ENCODE assay signal across 8 mouse cellular contexts in genomic region chr15:89476475-89476815, GRCm38 (mm10). TPM values are rescaled to one million over a fixed set of nuclear protein-coding genes. Genes with fewer than 3 reads are reported as not detected.
DNase-seq lines count a peak whose midpoint lies in the region; ATAC-seq lines count a peak whose summit lies in the region.

No protein-coding gene starts in this region.

- intact Hi-C loops in gastrocnemius, postnatal 14 days (cut with DNase I; ENCODE audit: low total_unique reads), result no loop called here

- peak overlapping the region; percentile 69 for H3K27ac ChIP-seq in forebrain, embryonic 13.5 days
- peak overlapping the region; percentile 58 for H3K27ac ChIP-seq in liver, embryonic 16.5 days (ENCODE audit: low read length)

- H3K27me3 ChIP-seq in erythroblast, embryonic 14.5 days (ENCODE audit: control insufficient read depth), result no peaks in the 10 kb centered on the region
- no peaks in the 10 kb centered on the region; the same call in 1 of the 2 replicates for H3K27me3 ChIP-seq in forebrain, embryonic 13.5 days
- no peaks in the 10 kb centered on the region for H3K27me3 ChIP-seq in liver, embryonic 16.5 days (ENCODE audit: control insufficient read depth, insufficient read depth, low read depth, low read length)

- H3K4me2 ChIP-seq in forebrain, embryonic 13.5 days, result peak overlapping the region; percentile 88
- peak overlapping the region; percentile 81 for H3K4me2 ChIP-seq in liver, embryonic 16.5 days (ENCODE audit: low read depth, low read length)

- H3K36me3 ChIP-seq in erythroblast, embryonic 14.5 days (ENCODE audit: control insufficient read depth), result no peaks in the 10 kb centered on the region; the same call in 1 of the 2 replicates
- no peaks in the 10 kb centered on the region for H3K36me3 ChIP-seq in forebrain, embryonic 13.5 days (ENCODE audit: poor library complexity, severe bottlenecking)
- no peaks in the 10 kb centered on the region for H3K36me3 ChIP-seq in liver, embryonic 16.5 days (ENCODE audit: control insufficient read depth, insufficient read depth)

- H3K9me3 ChIP-seq in erythroblast, embryonic 14.5 days (ENCODE audit: control insufficient read depth, low read length), result no peaks in the 10 kb centered on the region
- H3K9me3 ChIP-seq in forebrain, embryonic 13.5 days (replicated peaks), result no peaks in the 10 kb centered on the region
- no peaks in the 10 kb centered on the region for H3K9me3 ChIP-seq in liver, embryonic 16.5 days (replicated peaks; ENCODE audit: control insufficient read depth, low read length)

- no peak for ATAC-seq in erythroblast, adult 5-6 weeks (replicated peaks; ENCODE audit: low FRiP score, poor library complexity, severe bottlenecking)
- no peak; the same call in 1 of the 2 replicates for ATAC-seq in forebrain, embryonic 13.5 days
- no peak for ATAC-seq in liver, embryonic 16.5 days (ENCODE audit: low read depth)

- H3K9ac ChIP-seq in forebrain, embryonic 13.5 days, result peak overlapping the region; percentile 68
- peak overlapping the region; percentile 58 for H3K9ac ChIP-seq in liver, embryonic 16.5 days (ENCODE audit: low read depth, low read length)

- H3K4me3 ChIP-seq in erythroblast, embryonic 14.5 days (replicated peaks), result peak overlapping the region; percentile 71
- H3K4me3 ChIP-seq in forebrain, embryonic 13.5 days, result peak overlapping the region; percentile 58
- peak overlapping the region; percentile 67 for H3K4me3 ChIP-seq in liver, embryonic 16.5 days (ENCODE audit: low read depth, low read length)

- H3K4me1 ChIP-seq in erythroblast, embryonic 14.5 days (ENCODE audit: control insufficient read depth), result peaks cover 27% of the 10 kb centered on the region
- peaks cover 9% of the 10 kb centered on the region for H3K4me1 ChIP-seq in forebrain, embryonic 13.5 days
- peaks cover 12% of the 10 kb centered on the region for H3K4me1 ChIP-seq in liver, embryonic 16.5 days (ENCODE audit: control insufficient read depth, low read depth, low read length)

- peak; percentile 77 for DNase-seq in 416B (ENCODE audit: low read depth)
- no peak for DNase-seq in right cerebral cortex, adult 18-20 months
- DNase-seq in gastrocnemius, postnatal 14 days, result no peak
- no peak for DNase-seq in thymus, postnatal 36 days

- WGBS in forebrain, embryonic 13.5 days, result 7% methylated on average over 5 of the region's 5 CpGs
- WGBS in liver, embryonic 16.5 days (ENCODE audit: insufficient replicate concordance), result 2% methylated on average over 5 of the region's 5 CpGs

RNA-seq across cellular contexts. Expression of gene Arsa, which starts 0.8 kb away (rescaled TPM):
- 0.30 and 0.59 TPM in 2 replicates for polyA plus RNA-seq in erythroblast, embryonic 14.5 days (2012)
- 0.42 TPM in 1 of 2 replicates, not detected in the other for total RNA-seq in erythroblast, adult 5-6 weeks (2015; ENCODE audit: low replicate concordance)
- total RNA-seq in erythroblast, adult 5-6 weeks (2017; ENCODE audit: low replicate concordance), result 1.5 and 2.2 TPM in 2 replicates
- polyA plus RNA-seq in forebrain, embryonic 13.5 days (2015; fragmentation: Nextera tagmentation; extraction: Ambion mirVana), result 12.7 and 13.7 TPM in 2 replicates
- 4.3 and 5.0 TPM in 2 replicates for polyA plus RNA-seq in liver, embryonic 16.5 days (2015; fragmentation: Nextera tagmentation; extraction: Ambion mirVana)
- 1 to 10 TPM; 7.2 to 7.4 TPM for total RNA-seq in gastrocnemius, postnatal 14 days (2021)

RNA-seq across cellular contexts. Expression of gene Mapk8ip2, which starts 22.7 kb away (rescaled TPM):
- not detected in 2 replicates for polyA plus RNA-seq in erythroblast, embryonic 14.5 days (2012)
- 0.19 and 0.21 TPM in 2 replicates for total RNA-seq in erythroblast, adult 5-6 weeks (2015; ENCODE audit: low replicate concordance)
- total RNA-seq in erythroblast, adult 5-6 weeks (2017; ENCODE audit: low replicate concordance), result 0.14 and 0.34 TPM in 2 replicates
- 47.3 and 53.2 TPM in 2 replicates for polyA plus RNA-seq in forebrain, embryonic 13.5 days (2015; fragmentation: Nextera tagmentation; extraction: Ambion mirVana)
- 0.26 TPM in 1 of 2 replicates, not detected in the other for polyA plus RNA-seq in liver, embryonic 16.5 days (2015; fragmentation: Nextera tagmentation; extraction: Ambion mirVana)
- under 1 TPM; 0.16 to 0.25 TPM for total RNA-seq in gastrocnemius, postnatal 14 days (2021)

RNA-seq across cellular contexts. Expression of gene Shank3, which starts 23.0 kb away (rescaled TPM):
- 0.08 and 0.16 TPM in 2 replicates for polyA plus RNA-seq in erythroblast, embryonic 14.5 days (2012)
- total RNA-seq in erythroblast, adult 5-6 weeks (2015; ENCODE audit: low replicate concordance), result 0.63 and 0.77 TPM in 2 replicates
- 0.98 and 1.0 TPM in 2 replicates for total RNA-seq in erythroblast, adult 5-6 weeks (2017; ENCODE audit: low replicate concordance)
- 7.1 and 9.5 TPM in 2 replicates for polyA plus RNA-seq in forebrain, embryonic 13.5 days (2015; fragmentation: Nextera tagmentation; extraction: Ambion mirVana)
- polyA plus RNA-seq in liver, embryonic 16.5 days (2015; fragmentation: Nextera tagmentation; extraction: Ambion mirVana), result 0.20 and 0.33 TPM in 2 replicates
- total RNA-seq in gastrocnemius, postnatal 14 days (2021), result 10 to 100 TPM; 15.2 to 25.8 TPM

RNA-seq across cellular contexts. Expression of gene Chkb, which starts 46.7 kb away (rescaled TPM):
- 19.2 and 20.4 TPM in 2 replicates for polyA plus RNA-seq in erythroblast, embryonic 14.5 days (2012)
- 82.0 and 92.2 TPM in 2 replicates for total RNA-seq in erythroblast, adult 5-6 weeks (2015; ENCODE audit: low replicate concordance)
- 28.6 and 30.9 TPM in 2 replicates for total RNA-seq in erythroblast, adult 5-6 weeks (2017; ENCODE audit: low replicate concordance)
- polyA plus RNA-seq in forebrain, embryonic 13.5 days (2015; fragmentation: Nextera tagmentation; extraction: Ambion mirVana), result 67.3 and 70.9 TPM in 2 replicates
- 25.8 and 27.5 TPM in 2 replicates for polyA plus RNA-seq in liver, embryonic 16.5 days (2015; fragmentation: Nextera tagmentation; extraction: Ambion mirVana)
- total RNA-seq in gastrocnemius, postnatal 14 days (2021), result 10 to 100 TPM; 19.6 to 28.5 TPM

RNA-seq across cellular contexts. Expression of gene Gm44502, which starts 46.9 kb away (rescaled TPM):
- polyA plus RNA-seq in erythroblast, embryonic 14.5 days (2012), result 0.08 and 0.15 TPM in 2 replicates
- not detected in 2 replicates for total RNA-seq in erythroblast, adult 5-6 weeks (2015; ENCODE audit: low replicate concordance)
- total RNA-seq in erythroblast, adult 5-6 weeks (2017; ENCODE audit: low replicate concordance), result 0.14 TPM in 1 of 2 replicates, not detected in the other
- 0.16 TPM in 1 of 2 replicates, not detected in the other for polyA plus RNA-seq in forebrain, embryonic 13.5 days (2015; fragmentation: Nextera tagmentation; extraction: Ambion mirVana)
- 0.14 and 0.19 TPM in 2 replicates for polyA plus RNA-seq in liver, embryonic 16.5 days (2015; fragmentation: Nextera tagmentation; extraction: Ambion mirVana)
- under 1 TPM in 1 of 2 experiments, not detected in 1; 0.71 TPM for total RNA-seq in gastrocnemius, postnatal 14 days (2021)

Comparison
In these comparisons a context has a peak if more than half of its experiments do, and no peak if none do; other contexts are left out.
1. RNA of gene Mapk8ip2, which starts 22.7 kb away (polyA plus RNA-seq): 47.3 to 53.2 TPM in forebrain, embryonic 13.5 days; 0.26 TPM in liver, embryonic 16.5 days and not detected in erythroblast, embryonic 14.5 days; every median in the first group is over 10 times any median in the second.
2. Peak in every context shown above with its lines, with median percentiles within 50 percentile points of each other: H3K4me3 ChIP-seq.